Mouse (Mus musculus): ENCODE data around the gene Cttnbp2nl. TPM values are rescaled to one million over a fixed set of nuclear protein-coding genes. Genes with fewer than 3 reads are reported as not detected.

The Cttnbp2nl gene
- total and polyA plus RNA-seq, 2 experiments from 2014 or later: 31.7 to 44.9 TPM

- no peaks in the 10 kb centered on the region for H3K4me1 ChIP-seq (ENCODE audit: insufficient read depth)
- H3K9me3 ChIP-seq (ENCODE audit: low read length): no peaks in the 10 kb centered on the region
- TF ChIP-seq CTCF (IDR thresholded peaks at IDR 0.05; ENCODE audit: low read depth): no peak
- 3% methylated on average over 31 of the region's 31 CpGs for WGBS
- peak overlapping the region; percentile 37; the same call in 1 of the 2 replicates for H3K9ac ChIP-seq
- peaks cover 42% of the 10 kb centered on the region for H3K27me3 ChIP-seq (ENCODE audit: insufficient read depth, low read length)
- ATAC-seq (0 out of 2 replicates have a peak, but pooled peaks have one; percentile 1), DNase-seq (no peak)
- peak overlapping the region; percentile 50 for H3K4me3 ChIP-seq (ENCODE audit: low read depth, low read length)
- peak overlapping the region; percentile 60 for H3K4me2 ChIP-seq (ENCODE audit: low read depth)
- H3K27ac ChIP-seq (ENCODE audit: low read depth, low read length): no peak overlapping the region
- no peaks in the 10 kb centered on the region for H3K36me3 ChIP-seq (ENCODE audit: insufficient read depth)
Measured at GRCm38 (mm10) chr3:104962141-104962611, 90.8 kb downstream of the Cttnbp2nl start.

DNA sequence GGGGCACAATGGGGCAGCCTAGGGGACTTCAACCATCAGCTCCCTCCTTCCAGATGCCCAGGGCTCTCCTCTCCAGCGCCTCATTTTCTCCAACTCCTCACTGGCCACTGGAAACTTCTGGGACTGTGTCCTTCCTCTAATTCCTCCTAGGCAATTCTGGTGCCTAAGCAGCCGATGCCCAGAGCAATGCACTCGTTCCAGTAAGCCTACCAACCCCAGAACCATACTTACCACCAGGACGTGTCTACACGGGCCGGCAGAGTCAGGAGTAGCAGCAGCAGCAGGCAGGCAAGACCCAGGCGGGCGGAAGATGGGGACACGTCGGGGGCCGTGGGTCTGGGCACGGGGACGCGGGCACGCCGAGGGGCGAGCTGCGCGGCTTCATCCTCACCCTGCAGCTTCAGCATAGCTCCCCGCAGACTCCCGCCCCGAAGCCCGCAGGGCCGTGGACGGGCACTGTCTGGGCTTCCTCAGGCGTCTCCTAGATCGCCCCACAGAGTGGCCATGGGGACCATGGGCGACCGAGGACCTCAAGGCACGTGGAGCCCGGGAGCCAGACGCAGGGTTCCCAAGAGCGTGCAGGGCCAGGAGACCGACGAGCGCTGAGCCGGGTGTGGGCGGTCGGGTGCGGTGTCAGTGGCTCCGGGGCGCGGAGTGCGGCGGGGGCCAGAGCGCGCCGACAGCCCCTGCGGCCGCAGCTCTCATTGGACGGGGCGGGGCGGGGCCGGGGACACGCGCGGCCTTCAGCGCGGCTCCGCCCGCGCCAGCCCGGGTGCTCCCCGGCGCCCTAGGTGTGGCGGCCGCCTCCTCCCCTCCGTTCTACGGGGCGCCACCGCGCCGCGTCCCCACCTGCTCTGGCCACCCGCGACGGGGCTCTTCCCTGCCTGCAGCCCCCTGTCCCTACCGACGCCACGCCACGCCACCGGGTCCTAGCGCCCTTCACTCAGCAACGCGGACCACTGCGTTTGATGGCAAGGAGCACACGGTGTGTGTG, 91.6 kb downstream of the Cttnbp2nl start, which contains the start of gene Wnt2b:
TSS of gene Wnt2b (minus strand) at position 856 of the 994 bp plus-strand sequence.
- ATAC-seq: peak; percentile 74

GRCm38 (mm10) chr3:104960026-104961000, 92.6 kb downstream of the Cttnbp2nl start:
- no peaks in the 10 kb centered on the region for H3K36me3 ChIP-seq (ENCODE audit: insufficient read depth)
- 15% methylated on average over 19 of the region's 19 CpGs for WGBS
- H3K9me3 ChIP-seq (ENCODE audit: low read length): no peaks in the 10 kb centered on the region
- no peaks in the 10 kb centered on the region for H3K4me1 ChIP-seq (ENCODE audit: insufficient read depth)
- H3K27me3 ChIP-seq (ENCODE audit: insufficient read depth, low read length): peaks cover 42% of the 10 kb centered on the region
- no peak overlapping the region for H3K27ac ChIP-seq (ENCODE audit: low read depth, low read length)
- DNase-seq (no peak), ATAC-seq (no peak)
- no peak for TF ChIP-seq CTCF (IDR thresholded peaks at IDR 0.05; ENCODE audit: low read depth)
- H3K4me3 ChIP-seq (ENCODE audit: low read depth, low read length): no peak overlapping the region
- peak overlapping the region; percentile 60; the same call in 1 of the 2 replicates for H3K4me2 ChIP-seq (ENCODE audit: low read depth)
- H3K9ac ChIP-seq: no peak overlapping the region

More for the DNA sequence above, 91.6 kb downstream of the Cttnbp2nl start, which contains the start of gene Wnt2b:
- Histone ChIP-seq H3K36me3 (ENCODE audit: insufficient read depth) (no peaks in the 10 kb centered on the region), H3K9ac (peak within 1 kb of the TSS; percentile 37), H3K27me3 (ENCODE audit: insufficient read depth, low read length) (peaks cover 42% of the 10 kb centered on the region), H3K4me3 (ENCODE audit: low read depth, low read length) (peak within 1 kb of the TSS; percentile 50), H3K4me1 (ENCODE audit: insufficient read depth) (no peaks in the 10 kb centered on the region), H3K9me3 (ENCODE audit: low read length) (no peaks in the 10 kb centered on the region), H3K4me2 (ENCODE audit: low read depth) (peak within 1 kb of the TSS; percentile 60), H3K27ac (ENCODE audit: low read depth, low read length) (no peak within 1 kb of the TSS)
- TF ChIP-seq CTCF (IDR thresholded peaks at IDR 0.05; ENCODE audit: low read depth): no peak
- WGBS: 3% methylated on average over 85 of the region's 87 CpGs
- peak; percentile 11 for DNase-seq

DNA sequence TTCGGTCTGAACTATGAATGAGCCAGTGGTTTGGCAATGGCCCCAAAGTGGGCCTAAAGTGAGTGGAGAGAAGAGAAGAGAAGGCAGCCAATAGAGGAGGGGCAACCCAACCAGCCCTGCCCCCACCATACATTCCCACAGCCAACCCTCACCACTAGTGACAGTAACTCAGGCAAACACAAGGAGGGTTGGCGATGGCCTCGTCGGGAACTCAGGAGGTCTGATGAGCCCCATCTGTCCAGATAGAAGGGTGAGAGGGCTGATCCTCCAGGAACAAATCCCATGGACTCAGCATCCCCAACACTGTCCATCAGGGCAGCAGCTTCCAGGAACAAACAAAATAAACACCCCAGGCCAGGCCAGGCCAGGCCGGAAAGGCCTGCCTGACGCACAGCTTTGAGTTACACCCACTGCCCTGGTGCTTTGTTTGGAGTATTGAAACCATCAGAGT, 96.8 kb downstream of the Cttnbp2nl start:
- Histone ChIP-seq H3K36me3 (ENCODE audit: insufficient read depth) (0 out of 2 replicates have a peak, but pooled peaks cover 2% of the 10 kb centered on the region), H3K4me2 (ENCODE audit: low read depth) (no peak overlapping the region), H3K9me3 (ENCODE audit: low read length) (no peaks in the 10 kb centered on the region), H3K4me1 (ENCODE audit: insufficient read depth) (no peaks in the 10 kb centered on the region), H3K9ac (no peak overlapping the region), H3K27ac (ENCODE audit: low read depth, low read length) (no peak overlapping the region), H3K27me3 (ENCODE audit: insufficient read depth, low read length) (peaks cover 22% of the 10 kb centered on the region), H3K4me3 (ENCODE audit: low read depth, low read length) (no peak overlapping the region)
- no peak for DNase-seq
- no peak for TF ChIP-seq CTCF (IDR thresholded peaks at IDR 0.05; ENCODE audit: low read depth)
- ATAC-seq: no peak
- WGBS: 85% methylated on average over 6 of the region's 6 CpGs

DNA sequence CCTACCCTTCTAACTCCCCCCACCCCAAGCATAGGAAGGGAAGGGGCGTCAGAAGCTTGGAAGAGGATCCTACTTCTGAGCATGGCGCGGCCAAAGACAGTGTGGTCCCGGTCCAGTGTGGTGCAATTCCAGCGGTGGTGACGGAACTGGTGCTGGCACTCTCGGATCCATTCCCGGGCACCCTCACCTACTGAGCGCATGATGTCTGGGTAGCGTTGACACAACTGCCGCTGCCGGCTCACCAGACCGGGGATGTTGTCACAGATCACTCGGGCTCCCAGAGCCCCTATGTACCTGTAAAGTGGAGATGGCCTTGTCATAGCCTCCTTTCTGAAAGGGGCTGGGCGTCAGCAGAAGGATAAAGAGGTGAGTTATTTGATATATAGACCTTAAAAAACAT, 98.4 kb downstream of the Cttnbp2nl start:
- H3K27me3 ChIP-seq (ENCODE audit: insufficient read depth, low read length): peaks cover 10% of the 10 kb centered on the region
- H3K36me3 ChIP-seq (ENCODE audit: insufficient read depth): 0 out of 2 replicates have a peak, but pooled peaks cover 9% of the 10 kb centered on the region
- no peaks in the 10 kb centered on the region for H3K4me1 ChIP-seq (ENCODE audit: insufficient read depth)
- ATAC-seq (no peak), DNase-seq (no peak)
- H3K4me3 ChIP-seq (ENCODE audit: low read depth, low read length): no peak overlapping the region
- H3K27ac ChIP-seq (ENCODE audit: low read depth, low read length): no peak overlapping the region
- WGBS: 97% methylated on average over 15 of the region's 15 CpGs
- H3K4me2 ChIP-seq (ENCODE audit: low read depth): no peak overlapping the region
- TF ChIP-seq CTCF (IDR thresholded peaks at IDR 0.05; ENCODE audit: low read depth): no peak
- no peak overlapping the region for H3K9ac ChIP-seq
- no peaks in the 10 kb centered on the region for H3K9me3 ChIP-seq (ENCODE audit: low read length)

DNA sequence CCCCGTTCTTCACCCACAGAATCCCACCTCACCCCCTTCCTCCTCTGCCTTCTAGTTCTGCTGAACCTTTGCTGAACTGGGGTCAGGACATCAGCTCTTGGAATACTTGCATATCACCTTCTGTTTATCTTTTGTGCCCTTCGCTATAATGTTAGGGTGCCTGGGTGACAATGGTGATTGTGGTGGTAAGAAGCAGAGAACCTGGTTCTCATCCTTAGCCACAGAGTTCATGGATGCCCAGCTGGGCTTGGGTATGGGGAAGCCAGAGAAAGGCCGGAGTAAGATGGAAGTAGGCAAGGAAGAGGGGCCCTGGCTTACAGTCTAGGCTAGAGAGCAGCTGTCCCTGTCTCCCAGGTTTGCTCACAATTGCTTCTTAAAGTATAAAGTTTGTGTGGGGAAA, 98.8 kb downstream of the Cttnbp2nl start:
- no peak overlapping the region for H3K4me2 ChIP-seq (ENCODE audit: low read depth)
- H3K9me3 ChIP-seq (ENCODE audit: low read length): no peaks in the 10 kb centered on the region
- H3K4me1 ChIP-seq (ENCODE audit: insufficient read depth): no peaks in the 10 kb centered on the region
- no peak for DNase-seq
- TF ChIP-seq CTCF (IDR thresholded peaks at IDR 0.05; ENCODE audit: low read depth): no peak
- no peak overlapping the region for H3K9ac ChIP-seq
- 0 out of 2 replicates have a peak, but pooled peaks cover 9% of the 10 kb centered on the region for H3K36me3 ChIP-seq (ENCODE audit: insufficient read depth)
- peaks cover 9% of the 10 kb centered on the region for H3K27me3 ChIP-seq (ENCODE audit: insufficient read depth, low read length)
- 96% methylated on average over 3 of the region's 3 CpGs for WGBS
- no peak overlapping the region for H3K4me3 ChIP-seq (ENCODE audit: low read depth, low read length)
- ATAC-seq: no peak
- no peak overlapping the region for H3K27ac ChIP-seq (ENCODE audit: low read depth, low read length)
